Mouse (Mus musculus): ENCODE measurements around the gene Pqlc2. TPM values are rescaled to one million over a fixed set of nuclear protein-coding genes. Genes with fewer than 3 reads are reported as not detected.

Gene Pqlc2
- polyA plus RNA-seq, 1 experiment from 2014 or later, result 10.5 TPM

GRCm38 (mm10) chr4:139274573-139274972 lies 35.9 kb downstream of the Pqlc2 start:
- 92% methylated on average over 7 of the region's 7 CpGs for WGBS
- Histone ChIP-seq H3K27me3 (replicated peaks; ENCODE audit: control insufficient read depth, insufficient read depth, low read length) (no peaks in the 10 kb centered on the region), H3K4me3 (ENCODE audit: low read depth, low read length) (no peak overlapping the region), H3K4me2 (ENCODE audit: low read length) (no peak overlapping the region), H3K9ac (ENCODE audit: low read length) (no peak overlapping the region), H3K4me1 (ENCODE audit: control insufficient read depth, insufficient read depth, low read length) (no peaks in the 10 kb centered on the region), H3K9me3 (replicated peaks; ENCODE audit: control insufficient read depth, low read length) (no peaks in the 10 kb centered on the region), H3K36me3 (ENCODE audit: control insufficient read depth, insufficient read depth, low read length) (peaks cover 14% of the 10 kb centered on the region), H3K27ac (ENCODE audit: low read depth, low read length) (no peak overlapping the region)
- DNase-seq (ENCODE audit: low spot score), result no peak
- no peak for ATAC-seq

GRCm38 (mm10) chr4:139272951-139273680 lies 37.4 kb downstream of the Pqlc2 start:
- 93% methylated on average over 10 of the region's 10 CpGs for WGBS
- ATAC-seq (no peak), DNase-seq (ENCODE audit: low spot score) (no peak)
- no peak overlapping the region for H3K27ac ChIP-seq (ENCODE audit: low read depth, low read length)
- H3K27me3 ChIP-seq (replicated peaks; ENCODE audit: control insufficient read depth, insufficient read depth, low read length), result no peaks in the 10 kb centered on the region
- peaks cover 15% of the 10 kb centered on the region for H3K36me3 ChIP-seq (ENCODE audit: control insufficient read depth, insufficient read depth, low read length)
- H3K9ac ChIP-seq (ENCODE audit: low read length), result no peak overlapping the region
- H3K9me3 ChIP-seq (replicated peaks; ENCODE audit: control insufficient read depth, low read length), result no peaks in the 10 kb centered on the region
- no peak overlapping the region for H3K4me2 ChIP-seq (ENCODE audit: low read length)
- no peaks in the 10 kb centered on the region for H3K4me1 ChIP-seq (ENCODE audit: control insufficient read depth, insufficient read depth, low read length)
- no peak overlapping the region for H3K4me3 ChIP-seq (ENCODE audit: low read depth, low read length)

- 96% methylated on average over 9 of the region's 9 CpGs for WGBS
- no peaks in the 10 kb centered on the region for H3K27me3 ChIP-seq (replicated peaks; ENCODE audit: control insufficient read depth, insufficient read depth, low read length)
Observed at GRCm38 (mm10) chr4:139271562-139271961, 38.9 kb downstream of the Pqlc2 start.

GRCm38 (mm10) chr4:139270168-139270567 lies 40.3 kb downstream of the Pqlc2 start:
- no peak for DNase-seq (ENCODE audit: low spot score)
- Histone ChIP-seq H3K4me3 (ENCODE audit: low read depth, low read length) (no peak overlapping the region), H3K9ac (ENCODE audit: low read length) (no peak overlapping the region), H3K4me2 (ENCODE audit: low read length) (no peak overlapping the region), H3K9me3 (replicated peaks; ENCODE audit: control insufficient read depth, low read length) (no peaks in the 10 kb centered on the region), H3K27ac (ENCODE audit: low read depth, low read length) (no peak overlapping the region), H3K4me1 (ENCODE audit: control insufficient read depth, insufficient read depth, low read length) (no peaks in the 10 kb centered on the region), H3K27me3 (replicated peaks; ENCODE audit: control insufficient read depth, insufficient read depth, low read length) (no peaks in the 10 kb centered on the region), H3K36me3 (ENCODE audit: control insufficient read depth, insufficient read depth, low read length) (peaks cover 17% of the 10 kb centered on the region)
- no peak for ATAC-seq
- WGBS, result 93% methylated on average over 3 of the region's 3 CpGs

More at GRCm38 (mm10) chr4:139271562-139271961, 38.9 kb downstream of the Pqlc2 start:
- Histone ChIP-seq H3K4me2 (ENCODE audit: low read length) (no peak overlapping the region), H3K27ac (ENCODE audit: low read depth, low read length) (no peak overlapping the region), H3K9ac (ENCODE audit: low read length) (no peak overlapping the region), H3K36me3 (ENCODE audit: control insufficient read depth, insufficient read depth, low read length) (peaks cover 15% of the 10 kb centered on the region), H3K9me3 (replicated peaks; ENCODE audit: control insufficient read depth, low read length) (no peaks in the 10 kb centered on the region), H3K4me1 (ENCODE audit: control insufficient read depth, insufficient read depth, low read length) (no peaks in the 10 kb centered on the region), H3K4me3 (ENCODE audit: low read depth, low read length) (no peak overlapping the region)
- ATAC-seq (no peak), DNase-seq (ENCODE audit: low spot score) (no peak)

- Histone ChIP-seq H3K4me1 (ENCODE audit: control insufficient read depth, insufficient read depth, low read length) (no peaks in the 10 kb centered on the region), H3K27ac (ENCODE audit: low read depth, low read length) (no peak overlapping the region), H3K4me2 (ENCODE audit: low read length) (no peak overlapping the region), H3K27me3 (replicated peaks; ENCODE audit: control insufficient read depth, insufficient read depth, low read length) (no peaks in the 10 kb centered on the region), H3K36me3 (ENCODE audit: control insufficient read depth, insufficient read depth, low read length) (peaks cover 27% of the 10 kb centered on the region), H3K9me3 (replicated peaks; ENCODE audit: control insufficient read depth, low read length) (no peaks in the 10 kb centered on the region), H3K9ac (ENCODE audit: low read length) (no peak overlapping the region), H3K4me3 (ENCODE audit: low read depth, low read length) (no peak overlapping the region)
- 93% methylated on average over 1 of the region's 1 CpGs for WGBS
- DNase-seq (ENCODE audit: low spot score) (no peak), ATAC-seq (no peak)
Observed at GRCm38 (mm10) chr4:139268242-139268641, 42.3 kb downstream of the Pqlc2 start.

GRCm38 (mm10) chr4:139267335-139267734 lies 43.2 kb downstream of the Pqlc2 start:
- Histone ChIP-seq H3K27ac (ENCODE audit: low read depth, low read length) (no peak overlapping the region), H3K9ac (ENCODE audit: low read length) (no peak overlapping the region), H3K4me1 (ENCODE audit: control insufficient read depth, insufficient read depth, low read length) (no peaks in the 10 kb centered on the region), H3K36me3 (ENCODE audit: control insufficient read depth, insufficient read depth, low read length) (peaks cover 36% of the 10 kb centered on the region), H3K4me3 (ENCODE audit: low read depth, low read length) (no peak overlapping the region), H3K27me3 (replicated peaks; ENCODE audit: control insufficient read depth, insufficient read depth, low read length) (no peaks in the 10 kb centered on the region), H3K4me2 (ENCODE audit: low read length) (no peak overlapping the region), H3K9me3 (replicated peaks; ENCODE audit: control insufficient read depth, low read length) (no peaks in the 10 kb centered on the region)
- 90% methylated on average over 3 of the region's 3 CpGs for WGBS
- ATAC-seq (no peak), DNase-seq (ENCODE audit: low spot score) (no peak)

GRCm38 (mm10) chr4:139266500-139266865 lies 44.0 kb downstream of the Pqlc2 start:
- no peak overlapping the region for H3K4me2 ChIP-seq (ENCODE audit: low read length)
- ATAC-seq (no peak), DNase-seq (ENCODE audit: low spot score) (no peak)
- H3K27me3 ChIP-seq (replicated peaks; ENCODE audit: control insufficient read depth, insufficient read depth, low read length), result no peaks in the 10 kb centered on the region
- H3K9ac ChIP-seq (ENCODE audit: low read length), result no peak overlapping the region
- peaks cover 42% of the 10 kb centered on the region for H3K36me3 ChIP-seq (ENCODE audit: control insufficient read depth, insufficient read depth, low read length)
- no peaks in the 10 kb centered on the region for H3K9me3 ChIP-seq (replicated peaks; ENCODE audit: control insufficient read depth, low read length)
- H3K4me1 ChIP-seq (ENCODE audit: control insufficient read depth, insufficient read depth, low read length), result no peaks in the 10 kb centered on the region
- H3K4me3 ChIP-seq (ENCODE audit: low read depth, low read length), result no peak overlapping the region
- WGBS, result 89% methylated on average over 7 of the region's 7 CpGs
- H3K27ac ChIP-seq (ENCODE audit: low read depth, low read length), result no peak overlapping the region

GRCm38 (mm10) chr4:139265783-139266499 lies 44.6 kb downstream of the Pqlc2 start:
- Histone ChIP-seq H3K27ac (ENCODE audit: low read depth, low read length) (no peak overlapping the region), H3K4me1 (ENCODE audit: control insufficient read depth, insufficient read depth, low read length) (no peaks in the 10 kb centered on the region), H3K4me3 (ENCODE audit: low read depth, low read length) (no peak overlapping the region), H3K36me3 (ENCODE audit: control insufficient read depth, insufficient read depth, low read length) (peaks cover 43% of the 10 kb centered on the region), H3K4me2 (ENCODE audit: low read length) (no peak overlapping the region), H3K27me3 (replicated peaks; ENCODE audit: control insufficient read depth, insufficient read depth, low read length) (no peaks in the 10 kb centered on the region), H3K9ac (ENCODE audit: low read length) (no peak overlapping the region), H3K9me3 (replicated peaks; ENCODE audit: control insufficient read depth, low read length) (no peaks in the 10 kb centered on the region)
- no peak for ATAC-seq
- no peak for DNase-seq (ENCODE audit: low spot score)
- WGBS, result 90% methylated on average over 13 of the region's 13 CpGs

- Histone ChIP-seq H3K27ac (ENCODE audit: low read depth, low read length) (no peak overlapping the region), H3K9ac (ENCODE audit: low read length) (no peak overlapping the region), H3K27me3 (replicated peaks; ENCODE audit: control insufficient read depth, insufficient read depth, low read length) (no peaks in the 10 kb centered on the region), H3K4me2 (ENCODE audit: low read length) (no peak overlapping the region), H3K4me3 (ENCODE audit: low read depth, low read length) (no peak overlapping the region), H3K9me3 (replicated peaks; ENCODE audit: control insufficient read depth, low read length) (no peaks in the 10 kb centered on the region), H3K4me1 (ENCODE audit: control insufficient read depth, insufficient read depth, low read length) (no peaks in the 10 kb centered on the region), H3K36me3 (ENCODE audit: control insufficient read depth, insufficient read depth, low read length) (peaks cover 62% of the 10 kb centered on the region)
- DNase-seq (ENCODE audit: low spot score) (no peak), ATAC-seq (no peak)
- 74% methylated on average over 6 of the region's 6 CpGs for WGBS
Observed at GRCm38 (mm10) chr4:139262981-139263380, 47.5 kb downstream of the Pqlc2 start.
